Mouse (Mus musculus) cortical plate, adult 2 months (tissue): ENCODE measurements around the gene Synj2.

ENCODE experiments used
- CTCF ChIP-seq: fragments of 200-500 bp; IDR thresholded peaks from 2 replicates; pipeline ENCODE4 v1.5.1; 2011; ENCODE audit warnings: mild to moderate bottlenecking, control low read depth, low read length; ENCODE audit not compliant: insufficient read depth; ENCODE audit errors: extremely low read depth
- POLR2A ChIP-seq: fragments of 200-500 bp; IDR thresholded peaks from 2 replicates; pipeline ENCODE4 v1.6.1; 2011; ENCODE audit warnings: mild to moderate bottlenecking, low read length, control low read depth; ENCODE audit not compliant: insufficient read depth; ENCODE audit errors: extremely low read depth

DNA sequence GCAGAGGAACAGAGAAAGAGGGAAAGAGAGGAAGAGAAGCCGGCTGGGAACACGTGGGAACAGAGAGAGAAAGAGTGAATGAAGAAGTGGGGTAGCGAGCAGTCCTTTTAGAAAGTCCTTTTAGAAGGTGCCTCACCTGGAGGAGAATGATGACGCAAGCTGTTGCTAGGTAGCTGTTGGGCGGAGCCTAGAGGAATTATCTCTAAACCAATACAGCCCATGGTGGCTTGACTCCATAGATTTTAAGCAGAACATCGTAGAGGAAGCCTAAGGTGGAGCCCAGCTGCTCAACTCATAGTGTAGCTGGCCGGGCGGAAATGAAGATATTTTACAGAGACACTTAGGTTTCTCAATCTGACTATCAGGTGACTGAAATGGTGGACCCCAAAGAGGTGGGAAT lies 22.7 kb downstream of the Synj2 start:
- TF ChIP-seq POLR2A (no peak), CTCF (no peak)
